Mouse (Mus musculus) heart, embryonic 12.5 days (tissue): Measurements from ENCODE around the gene Cenpn. TPM values are rescaled to one million over a fixed set of nuclear protein-coding genes. Genes with fewer than 3 reads are reported as not detected.

ENCODE experiments used
- ATAC-seq: fragments of 200-750 bp; cut with Nextera tagmentation; 2 replicates; pipeline ENCODE4 v1.8.0; 2017; ENCODE audit warnings: moderate TSS enrichment, moderate library complexity; ENCODE audit not compliant: insufficient number of reproducible peaks, low FRiP score
- H3K27ac ChIP-seq: fragments of 300-500 bp; sonication (generic); 2 replicates; pipeline ENCODE4 v1.5.1; 2016; ENCODE audit warnings: mild to moderate bottlenecking, moderate library complexity; ENCODE audit not compliant: poor library complexity, severe bottlenecking
- H3K27me3 ChIP-seq: fragments of 300-500 bp; sonication (generic); replicated peaks from 2 replicates; pipeline ENCODE4 v1.6.1; 2016; ENCODE audit warnings: mild to moderate bottlenecking, moderate library complexity
- H3K36me3 ChIP-seq: fragments of 300-500 bp; sonication (generic); 2 replicates; pipeline ENCODE4 v1.6.1; 2016; ENCODE audit warnings: mild to moderate bottlenecking, moderate library complexity
- H3K4me1 ChIP-seq: fragments of 300-500 bp; sonication (generic); replicated peaks from 2 replicates; pipeline ENCODE4 v1.6.1; 2016; ENCODE audit warnings: mild to moderate bottlenecking
- H3K4me2 ChIP-seq: fragments of 300-500 bp; sonication (generic); 2 replicates; pipeline ENCODE4 v1.6.1; 2016; ENCODE audit warnings: mild to moderate bottlenecking, moderate library complexity
- H3K4me3 ChIP-seq: fragments of 300-500 bp; sonication (generic); 2 replicates; pipeline ENCODE4 v1.5.1; 2016; ENCODE audit warnings: mild to moderate bottlenecking
- H3K9ac ChIP-seq: fragments of 300-500 bp; sonication (generic); 2 replicates; pipeline ENCODE4 v1.6.1; 2016; ENCODE audit warnings: mild to moderate bottlenecking, moderate library complexity
- H3K9me3 ChIP-seq: fragments of 300-500 bp; sonication (generic); replicated peaks from 2 replicates; pipeline ENCODE4 v1.6.1; 2016; ENCODE audit warnings: mild to moderate bottlenecking, moderate library complexity
- WGBS: fragments of 180-500 bp; shearing (Covaris S2); methylation state at CpG from one replicate; pipeline ENCODE4 v1.1.7; 2016; 5-methylcytosine and 5-hydroxymethylcytosine counted together
- polyA plus RNA-seq: library from polyadenylated mRNA; unstranded; fragments of >200 nt; fragmentation: Nextera tagmentation; extraction: Ambion mirVana; gene quantifications from 2 replicates; pipeline ENCODE4 v1.2.1, GENCODE M21; 2016

Gene Cenpn
- polyA plus RNA-seq, 1 experiment from 2014 or later, result 25.7 TPM

- Histone ChIP-seq H3K4me2 (no peak overlapping the region), H3K27ac (no peak overlapping the region), H3K4me1 (peaks cover 25% of the 10 kb centered on the region), H3K9me3 (no peaks in the 10 kb centered on the region), H3K27me3 (no peaks in the 10 kb centered on the region), H3K9ac (no peak overlapping the region), H3K36me3 (peaks cover 47% of the 10 kb centered on the region), H3K4me3 (no peak overlapping the region)
- no peak for ATAC-seq
- 87% methylated on average over 8 of the region's 8 CpGs for WGBS
Observed at GRCm38 (mm10) chr8:116952428-116952827, 30.9 kb downstream of the Cenpn start.

DNA sequence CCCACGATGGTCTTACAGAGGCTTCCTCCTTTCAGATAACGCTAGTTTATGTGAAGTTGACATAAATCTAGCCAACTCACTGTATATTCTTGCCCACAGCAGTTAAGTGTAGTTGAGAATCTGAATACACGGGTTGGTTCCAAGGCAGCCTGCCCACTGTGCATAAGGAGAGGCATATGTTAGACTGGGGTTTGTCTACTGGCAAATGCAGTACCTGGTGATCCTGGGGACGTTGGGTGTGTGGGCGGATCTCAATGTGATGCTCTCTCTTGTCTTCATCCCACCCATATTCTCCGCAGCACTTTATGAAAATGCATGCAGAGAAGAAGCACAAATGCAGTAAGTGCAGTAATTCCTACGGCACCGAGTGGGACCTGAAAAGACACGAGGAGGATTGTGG is 32.9 kb downstream of the Cenpn start:
- Histone ChIP-seq H3K4me1 (peaks cover 15% of the 10 kb centered on the region), H3K4me2 (no peak overlapping the region), H3K9ac (no peak overlapping the region), H3K4me3 (no peak overlapping the region), H3K27me3 (no peaks in the 10 kb centered on the region), H3K9me3 (no peaks in the 10 kb centered on the region), H3K27ac (no peak overlapping the region), H3K36me3 (peaks cover 63% of the 10 kb centered on the region)
- ATAC-seq, result no peak
- WGBS, result 91% methylated on average over 9 of the region's 9 CpGs

DNA sequence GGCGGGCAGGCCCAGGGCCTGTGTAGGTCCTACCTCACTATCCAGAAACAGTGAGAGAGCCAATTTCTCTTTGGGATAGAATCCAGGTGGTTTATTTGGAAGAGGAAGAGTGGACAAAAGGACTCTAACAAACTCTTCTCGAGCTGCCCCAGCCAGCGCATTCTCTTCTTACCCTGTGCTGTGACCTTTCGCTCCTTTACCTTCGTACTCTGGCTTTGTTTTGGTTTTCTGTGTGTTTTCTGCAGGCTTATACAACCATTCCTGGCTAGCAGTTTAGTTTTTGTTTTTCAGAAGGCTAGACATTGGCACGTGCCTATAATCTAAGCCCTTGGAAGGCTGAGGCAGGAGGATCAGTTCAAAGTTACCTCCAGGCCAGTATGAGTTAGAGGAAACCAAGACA is 48.0 kb downstream of the Cenpn start:
- H3K4me2 ChIP-seq, result no peak overlapping the region
- 0 out of 2 replicates have a peak, but pooled peaks cover 6% of the 10 kb centered on the region for H3K4me1 ChIP-seq
- H3K9me3 ChIP-seq, result no peaks in the 10 kb centered on the region
- H3K36me3 ChIP-seq, result no peaks in the 10 kb centered on the region
- no peaks in the 10 kb centered on the region; the same call in 1 of the 2 replicates for H3K27me3 ChIP-seq
- H3K27ac ChIP-seq, result no peak overlapping the region
- no peak overlapping the region for H3K4me3 ChIP-seq
- H3K9ac ChIP-seq, result no peak overlapping the region
- 87% methylated on average over 6 of the region's 6 CpGs for WGBS
- no peak for ATAC-seq

GRCm38 (mm10) chr8:116975066-116975465 is 53.5 kb downstream of the Cenpn start:
- 44% methylated on average over 5 of the region's 5 CpGs for WGBS
- no peak overlapping the region for H3K4me2 ChIP-seq
- no peak for ATAC-seq

GRCm38 (mm10) chr8:116975606-116976005 is 54.1 kb downstream of the Cenpn start:
- Histone ChIP-seq H3K4me1 (peaks cover 13% of the 10 kb centered on the region; the same call in 1 of the 2 replicates), H3K27ac (no peak overlapping the region), H3K4me2 (no peak overlapping the region), H3K36me3 (no peaks in the 10 kb centered on the region), H3K9ac (no peak overlapping the region; the same call in 1 of the 2 replicates), H3K27me3 (no peaks in the 10 kb centered on the region; the same call in 1 of the 2 replicates), H3K9me3 (no peaks in the 10 kb centered on the region), H3K4me3 (no peak overlapping the region)
- ATAC-seq, result no peak
- WGBS, result 56% methylated on average over 5 of the region's 5 CpGs

More at GRCm38 (mm10) chr8:116975066-116975465, 53.5 kb downstream of the Cenpn start:
- Histone ChIP-seq H3K4me3 (no peak overlapping the region), H3K27ac (no peak overlapping the region), H3K9ac (no peak overlapping the region; the same call in 1 of the 2 replicates), H3K27me3 (no peaks in the 10 kb centered on the region; the same call in 1 of the 2 replicates), H3K36me3 (no peaks in the 10 kb centered on the region), H3K9me3 (no peaks in the 10 kb centered on the region), H3K4me1 (peaks cover 12% of the 10 kb centered on the region; the same call in 1 of the 2 replicates)

DNA sequence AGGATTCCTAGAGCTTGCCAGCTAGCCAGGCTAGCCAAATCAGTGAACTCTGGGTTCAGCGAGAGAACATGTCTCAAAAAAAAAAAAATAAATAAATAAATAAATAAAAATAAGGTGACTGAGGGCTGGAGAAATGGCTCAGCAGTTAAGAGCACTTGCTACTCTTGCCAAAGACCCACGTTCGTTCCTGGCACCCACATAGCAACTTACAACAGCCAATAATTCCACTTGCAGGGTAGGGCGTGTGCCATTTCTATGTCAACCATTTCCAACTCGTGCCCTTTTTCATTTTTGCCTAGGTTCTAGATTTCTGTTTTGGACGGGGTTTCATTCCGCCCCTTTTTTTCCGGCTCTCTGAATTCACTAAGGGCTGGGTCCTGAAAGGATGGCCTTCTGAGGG is 56.5 kb downstream of the Cenpn start:
- no peak for ATAC-seq
- H3K4me2 ChIP-seq, result peak overlapping the region; percentile 80
- H3K4me3 ChIP-seq, result peak overlapping the region; percentile 85
- H3K27me3 ChIP-seq, result no peaks in the 10 kb centered on the region; the same call in 1 of the 2 replicates
- peak overlapping the region; percentile 63 for H3K9ac ChIP-seq
- H3K4me1 ChIP-seq, result peaks cover 7% of the 10 kb centered on the region; the same call in 1 of the 2 replicates
- no peak overlapping the region for H3K27ac ChIP-seq
- peaks cover 12% of the 10 kb centered on the region; the same call in 1 of the 2 replicates for H3K36me3 ChIP-seq
- WGBS, result 33% methylated on average over 8 of the region's 8 CpGs
- H3K9me3 ChIP-seq, result no peaks in the 10 kb centered on the region

- Histone ChIP-seq H3K9ac (peak within 1 kb of the TSS; percentile 63), H3K36me3 (peaks cover 18% of the 10 kb centered on the region), H3K4me3 (peak within 1 kb of the TSS; percentile 85), H3K27ac (no peak within 1 kb of the TSS), H3K27me3 (no peaks in the 10 kb centered on the region), H3K4me1 (peaks cover 7% of the 10 kb centered on the region; the same call in 1 of the 2 replicates), H3K4me2 (peak within 1 kb of the TSS; percentile 80), H3K9me3 (no peaks in the 10 kb centered on the region)
- under 1% methylated on average over 46 of the region's 46 CpGs for WGBS
- peak; percentile 100 for ATAC-seq
Observed at GRCm38 (mm10) chr8:116978631-116979256, 57.2 kb downstream of the Cenpn start, which contains the start of gene 1700030J22Rik. Gene 1700030J22Rik, minus strand, starts transcription at chr8:116978959.

DNA sequence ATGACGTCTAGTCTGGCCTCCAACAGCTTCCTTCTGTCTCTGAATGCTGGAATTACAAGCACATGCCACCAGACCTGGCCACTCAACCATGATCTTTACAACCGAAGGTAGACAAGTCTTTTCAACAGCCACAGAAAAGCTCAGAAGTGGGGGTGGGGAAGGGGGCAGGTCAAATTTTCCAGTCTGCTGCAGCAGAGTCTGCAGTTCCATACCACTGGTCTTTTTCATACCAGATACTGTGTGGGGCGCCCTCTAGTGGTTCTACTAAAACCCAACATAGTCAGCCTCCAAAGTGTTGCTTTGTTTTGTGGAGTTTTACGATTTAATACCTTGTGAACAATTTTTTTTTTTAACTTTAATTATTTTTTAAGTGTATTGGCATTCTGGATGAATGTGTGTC is 58.6 kb downstream of the Cenpn start:
- WGBS, result 21% methylated on average over 4 of the region's 4 CpGs
- Histone ChIP-seq H3K36me3 (peaks cover 28% of the 10 kb centered on the region), H3K9me3 (no peaks in the 10 kb centered on the region), H3K4me2 (no peak overlapping the region; the same call in 1 of the 2 replicates), H3K27me3 (no peaks in the 10 kb centered on the region), H3K4me1 (peaks cover 7% of the 10 kb centered on the region; the same call in 1 of the 2 replicates), H3K4me3 (no peak overlapping the region), H3K9ac (no peak overlapping the region), H3K27ac (no peak overlapping the region)
- no peak for ATAC-seq

- H3K4me1 ChIP-seq, result peaks cover 10% of the 10 kb centered on the region
- no peak overlapping the region for H3K9ac ChIP-seq
- H3K27ac ChIP-seq, result no peak overlapping the region
- no peaks in the 10 kb centered on the region for H3K27me3 ChIP-seq
- no peak for ATAC-seq
- no peak overlapping the region for H3K4me2 ChIP-seq
- peaks cover 36% of the 10 kb centered on the region for H3K36me3 ChIP-seq
- no peak overlapping the region for H3K4me3 ChIP-seq
- 91% methylated on average over 3 of the region's 3 CpGs for WGBS
- H3K9me3 ChIP-seq, result no peaks in the 10 kb centered on the region
Observed at GRCm38 (mm10) chr8:116989842-116990241, 68.3 kb downstream of the Cenpn start.
